Mouse (Mus musculus) lung, embryonic 15.5 days (tissue): ENCODE measurements around the gene Cebpb. TPM values are rescaled to one million over a fixed set of nuclear protein-coding genes. Genes with fewer than 3 reads are reported as not detected.
A peak's percentile ranks its signal among the peaks of the same experiment; 100 is the strongest.

Source experiments
- ATAC-seq: fragments of 200-750 bp; cut with Nextera tagmentation; 2 replicates; pipeline ENCODE4 v1.8.0; 2017; ENCODE audit warnings: moderate number of reproducible peaks, borderline replicate concordance; ENCODE audit not compliant: low FRiP score, low TSS enrichment; ENCODE audit errors: extremely low read depth
- H3K27ac ChIP-seq: fragments of 300-500 bp; sonication (generic); 2 replicates; pipeline ENCODE4 v1.5.1; 2015; ENCODE audit warnings: moderate library complexity, mild to moderate bottlenecking, inconsistent platforms
- H3K27me3 ChIP-seq: fragments of 300-500 bp; sonication (generic); 2 replicates; pipeline ENCODE4 v1.6.1; 2015; ENCODE audit warnings: inconsistent platforms
- H3K36me3 ChIP-seq: fragments of 300-500 bp; sonication (generic); 2 replicates; pipeline ENCODE4 v1.6.1; 2015; ENCODE audit warnings: inconsistent platforms
- H3K4me1 ChIP-seq: fragments of 300-500 bp; sonication (generic); 2 replicates; pipeline ENCODE4 v1.6.1; 2015; ENCODE audit warnings: inconsistent platforms
- H3K4me2 ChIP-seq: fragments of 300-500 bp; sonication (generic); 2 replicates; pipeline ENCODE4 v1.6.1; 2015; ENCODE audit warnings: inconsistent platforms, mild to moderate bottlenecking, moderate library complexity
- H3K4me3 ChIP-seq: fragments of 300-500 bp; sonication (generic); 2 replicates; pipeline ENCODE4 v1.5.1; 2015; ENCODE audit warnings: mild to moderate bottlenecking, inconsistent platforms
- H3K9ac ChIP-seq: fragments of 300-500 bp; sonication (generic); 2 replicates; pipeline ENCODE4 v1.6.1; 2015; ENCODE audit warnings: inconsistent platforms
- H3K9me3 ChIP-seq: fragments of 300-500 bp; sonication (generic); 2 replicates; pipeline ENCODE4 v1.6.1; 2016; ENCODE audit warnings: inconsistent platforms
- WGBS: fragments of 180-500 bp; shearing (Covaris S2); methylation state at CpG from one replicate; pipeline ENCODE4 v1.1.7; 2015; 5-methylcytosine and 5-hydroxymethylcytosine counted together
- polyA plus RNA-seq: library from polyadenylated mRNA; unstranded; fragments of >200 nt; fragmentation: Nextera tagmentation; extraction: Ambion mirVana; gene quantifications from 2 replicates; pipeline ENCODE4 v1.2.1, GENCODE M21; 2015

Cebpb gene
- polyA plus RNA-seq, 1 experiment from 2014 or later, result 68.1 TPM

DNA sequence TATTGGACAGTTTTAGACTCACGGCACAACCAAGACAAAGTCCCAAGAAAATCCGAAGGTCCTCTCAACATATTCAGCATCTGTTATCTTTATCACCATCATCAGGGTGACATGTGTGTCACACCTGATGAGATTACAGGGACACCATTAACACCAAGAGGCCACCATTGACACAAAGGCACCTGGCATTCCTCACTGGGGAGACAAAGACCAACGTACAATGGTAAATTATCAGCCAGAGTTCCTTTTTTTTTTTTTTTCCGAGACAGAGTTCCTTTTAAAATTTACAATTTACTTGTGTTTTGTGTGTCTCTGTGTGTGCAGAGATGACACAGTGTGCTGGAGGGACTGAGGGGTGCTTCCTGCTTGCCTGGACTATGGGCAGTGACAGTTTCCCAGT, 19.3 kb upstream of the Cebpb start:
- Histone ChIP-seq H3K4me1 (0 out of 2 replicates have a peak, but pooled peaks cover 4% of the 10 kb centered on the region), H3K36me3 (no peaks in the 10 kb centered on the region), H3K4me3 (no peak overlapping the region), H3K9ac (no peak overlapping the region), H3K9me3 (no peaks in the 10 kb centered on the region), H3K27me3 (no peaks in the 10 kb centered on the region), H3K4me2 (no peak overlapping the region), H3K27ac (no peak overlapping the region)
- WGBS, result 36% methylated on average over 4 of the region's 4 CpGs
- ATAC-seq, result no peak

DNA sequence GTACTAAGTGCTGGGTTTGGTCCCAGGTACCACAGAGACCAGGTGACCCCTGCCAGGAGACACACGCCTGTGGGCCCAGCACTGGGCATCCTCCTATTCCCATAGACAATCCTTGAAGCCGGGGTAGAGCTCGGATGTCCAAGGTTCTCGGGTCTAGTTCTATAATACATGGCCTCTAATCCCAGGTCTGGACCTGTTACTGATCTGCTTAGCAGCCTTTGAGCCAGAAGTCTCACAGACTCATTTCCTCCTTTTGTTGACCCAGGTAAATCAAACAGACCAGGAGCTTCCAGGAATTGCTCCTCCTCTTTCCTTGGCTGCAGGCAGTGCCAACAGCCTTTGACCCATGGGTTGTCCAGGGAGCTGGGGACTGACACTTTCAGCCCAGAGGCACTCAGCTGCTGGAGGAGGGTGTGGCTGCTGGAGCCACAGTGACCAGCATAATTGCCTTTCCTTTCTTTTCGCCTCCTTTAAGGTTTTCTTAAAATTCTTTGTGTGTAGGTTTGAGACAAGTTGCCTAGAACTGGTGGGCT, 17.5 kb upstream of the Cebpb start:
- Histone ChIP-seq H3K4me1 (0 out of 2 replicates have a peak, but pooled peaks cover 4% of the 10 kb centered on the region), H3K27ac (no peak overlapping the region), H3K9ac (no peak overlapping the region), H3K27me3 (no peaks in the 10 kb centered on the region), H3K36me3 (no peaks in the 10 kb centered on the region), H3K4me2 (no peak overlapping the region), H3K9me3 (no peaks in the 10 kb centered on the region), H3K4me3 (no peak overlapping the region)
- no peak for ATAC-seq
- WGBS, result 71% methylated on average over 5 of the region's 5 CpGs

GRCm38 (mm10) chr2:167672212-167672685, 16.5 kb upstream of the Cebpb start:
- Histone ChIP-seq H3K9me3 (no peaks in the 10 kb centered on the region), H3K36me3 (no peaks in the 10 kb centered on the region), H3K9ac (no peak overlapping the region), H3K4me3 (no peak overlapping the region), H3K4me2 (no peak overlapping the region), H3K4me1 (0 out of 2 replicates have a peak, but pooled peaks cover 4% of the 10 kb centered on the region), H3K27me3 (no peaks in the 10 kb centered on the region), H3K27ac (no peak overlapping the region)
- peak; percentile 27; the same call in 1 of the 2 replicates for ATAC-seq
- WGBS, result 17% methylated on average over 13 of the region's 13 CpGs

DNA sequence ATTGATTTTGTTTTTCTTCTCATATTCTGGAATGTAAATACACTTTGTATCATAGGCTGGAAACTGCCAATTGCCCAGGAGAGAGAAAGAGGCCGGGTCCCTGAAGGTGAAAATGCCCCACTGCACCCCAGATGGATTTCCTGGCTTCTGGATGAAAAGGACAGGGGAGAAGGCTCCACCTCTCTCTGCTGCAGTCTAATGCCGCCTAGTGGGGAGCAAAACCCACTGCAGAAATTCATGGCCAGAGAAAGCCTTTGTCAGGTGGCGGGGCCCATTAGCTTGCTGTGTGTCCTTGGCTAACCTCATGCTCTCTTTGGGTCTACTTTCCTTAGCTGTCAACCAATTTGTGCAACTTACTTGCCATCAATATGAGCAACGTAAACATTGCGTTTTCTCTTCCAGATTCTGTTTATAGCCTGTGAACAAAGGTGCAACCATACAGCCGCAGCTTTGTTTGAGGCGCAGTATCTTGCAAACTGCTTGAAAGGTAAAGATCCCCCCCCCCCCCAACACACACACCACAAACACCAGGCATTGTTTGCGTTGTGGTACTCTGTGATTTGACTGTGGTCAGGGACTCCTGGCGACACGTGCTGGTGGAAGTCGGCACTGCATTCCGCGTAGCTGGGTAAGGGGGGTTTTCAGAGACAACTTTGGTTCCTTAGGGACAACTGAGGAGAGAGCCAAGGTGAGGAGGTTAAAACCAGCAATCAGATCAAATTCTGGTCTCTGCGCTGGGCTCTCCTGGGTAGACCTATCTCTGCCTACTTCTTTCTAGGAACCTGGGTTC, 13.4 kb upstream of the Cebpb start:
- no peaks in the 10 kb centered on the region for H3K9me3 ChIP-seq
- H3K9ac ChIP-seq, result no peak overlapping the region
- 33% methylated on average over 14 of the region's 14 CpGs for WGBS
- no peak overlapping the region for H3K4me2 ChIP-seq
- H3K36me3 ChIP-seq, result no peaks in the 10 kb centered on the region
- H3K4me1 ChIP-seq, result 0 out of 2 replicates have a peak, but pooled peaks cover 6% of the 10 kb centered on the region
- no peak overlapping the region for H3K27ac ChIP-seq
- H3K27me3 ChIP-seq, result no peaks in the 10 kb centered on the region
- no peak overlapping the region for H3K4me3 ChIP-seq
- no peak for ATAC-seq

- Histone ChIP-seq H3K4me3 (no peak overlapping the region), H3K4me2 (no peak overlapping the region), H3K27me3 (no peaks in the 10 kb centered on the region), H3K9ac (no peak overlapping the region), H3K9me3 (no peaks in the 10 kb centered on the region), H3K36me3 (no peaks in the 10 kb centered on the region), H3K27ac (no peak overlapping the region), H3K4me1 (0 out of 2 replicates have a peak, but pooled peaks cover 2% of the 10 kb centered on the region)
- no peak for ATAC-seq
- WGBS, result 44% methylated on average over 5 of the region's 5 CpGs
These were observed 10.1 kb upstream of the Cebpb start for GRCm38 (mm10) chr2:167678600-167678999.

DNA sequence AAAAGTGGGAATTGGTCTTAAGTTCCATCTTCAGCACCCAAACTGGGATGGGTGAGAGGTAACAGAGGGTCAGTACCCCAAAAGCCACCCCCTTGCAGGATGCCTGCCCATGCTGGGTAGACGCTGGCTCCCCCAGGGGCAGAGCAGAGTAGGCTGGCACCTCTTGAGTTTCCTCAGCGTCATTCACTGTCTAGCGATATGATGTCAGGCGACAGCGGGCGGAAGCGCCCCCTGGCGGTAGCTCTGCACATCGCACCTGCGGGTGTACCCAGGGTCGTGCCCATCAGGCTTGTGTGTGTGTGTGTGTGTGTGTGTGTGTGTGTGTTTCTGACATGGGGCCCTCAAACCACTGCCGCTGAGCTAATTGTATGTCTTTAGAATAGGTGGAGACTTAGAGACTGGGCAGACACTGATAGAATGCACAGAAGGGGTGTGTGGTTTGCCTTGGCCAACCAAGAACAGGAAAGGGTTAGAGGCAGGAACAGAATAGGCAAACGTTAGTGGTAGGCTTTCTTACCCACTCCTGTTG, 8.7 kb upstream of the Cebpb start:
- H3K27ac ChIP-seq, result no peak overlapping the region
- H3K9ac ChIP-seq, result no peak overlapping the region
- peak; percentile 73 for ATAC-seq
- H3K4me3 ChIP-seq, result no peak overlapping the region
- 0 out of 2 replicates have a peak, but pooled peaks cover 2% of the 10 kb centered on the region for H3K4me1 ChIP-seq
- H3K4me2 ChIP-seq, result no peak overlapping the region
- H3K36me3 ChIP-seq, result no peaks in the 10 kb centered on the region
- WGBS, result 3% methylated on average over 13 of the region's 13 CpGs
- no peaks in the 10 kb centered on the region for H3K9me3 ChIP-seq
- H3K27me3 ChIP-seq, result no peaks in the 10 kb centered on the region

DNA sequence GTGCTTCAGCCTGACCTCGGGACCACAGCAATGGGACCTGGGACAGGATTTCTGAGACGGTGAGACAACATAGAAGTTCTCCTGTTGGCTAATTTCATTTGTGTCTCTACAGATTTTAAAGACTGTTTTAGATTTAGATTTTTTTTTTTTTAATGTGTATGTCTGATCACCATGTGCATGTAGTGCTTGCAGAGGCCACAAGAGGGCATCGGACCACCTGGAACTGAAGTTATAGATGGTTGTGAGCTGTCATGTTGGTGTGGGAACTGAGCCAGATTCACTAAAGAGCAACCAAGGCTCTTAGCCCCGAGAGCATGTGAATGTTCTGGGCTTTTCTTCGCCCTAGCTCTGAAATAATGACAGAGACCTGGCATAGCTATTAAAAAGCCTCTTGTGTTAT, 8.1 kb upstream of the Cebpb start:
- H3K36me3 ChIP-seq, result no peaks in the 10 kb centered on the region
- WGBS, result 42% methylated on average over 5 of the region's 5 CpGs
- H3K4me3 ChIP-seq, result no peak overlapping the region
- H3K4me1 ChIP-seq, result 0 out of 2 replicates have a peak, but pooled peaks cover 2% of the 10 kb centered on the region
- no peak overlapping the region for H3K27ac ChIP-seq
- H3K9ac ChIP-seq, result no peak overlapping the region
- no peak overlapping the region for H3K4me2 ChIP-seq
- no peak for ATAC-seq
- H3K9me3 ChIP-seq, result no peaks in the 10 kb centered on the region
- no peaks in the 10 kb centered on the region for H3K27me3 ChIP-seq

DNA sequence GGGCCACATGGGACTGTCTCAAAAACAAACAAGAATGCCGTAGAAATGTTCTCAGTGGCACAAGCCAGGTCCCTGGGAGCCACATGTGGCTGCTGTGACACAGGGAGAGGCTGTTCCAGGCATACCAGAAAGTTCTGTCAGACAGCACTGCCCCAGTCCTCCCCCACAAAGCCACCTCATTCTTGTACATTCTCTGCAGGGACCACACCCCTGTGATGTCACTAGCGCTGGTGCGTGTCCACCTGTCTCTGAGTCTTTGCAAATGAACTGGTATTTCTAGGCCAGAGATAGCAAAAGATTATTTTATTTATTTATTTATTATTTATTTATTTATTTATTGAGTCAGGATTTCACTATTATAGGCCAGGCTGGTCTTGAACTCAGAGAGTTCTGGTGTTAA, 5.0 kb upstream of the Cebpb start:
- H3K4me3 ChIP-seq, result no peak overlapping the region
- no peak overlapping the region for H3K9ac ChIP-seq
- H3K9me3 ChIP-seq, result no peaks in the 10 kb centered on the region
- H3K36me3 ChIP-seq, result no peaks in the 10 kb centered on the region
- H3K27ac ChIP-seq, result no peak overlapping the region
- H3K4me2 ChIP-seq, result no peak overlapping the region
- ATAC-seq, result no peak
- WGBS, result 74% methylated on average over 3 of the region's 3 CpGs
- H3K27me3 ChIP-seq, result no peaks in the 10 kb centered on the region; the same call in 1 of the 2 replicates
- H3K4me1 ChIP-seq, result peaks cover 9% of the 10 kb centered on the region

GRCm38 (mm10) chr2:167685137-167685536, 3.6 kb upstream of the Cebpb start:
- no peak overlapping the region for H3K9ac ChIP-seq
- H3K4me3 ChIP-seq, result no peak overlapping the region
- H3K36me3 ChIP-seq, result no peaks in the 10 kb centered on the region
- ATAC-seq, result no peak
- H3K4me2 ChIP-seq, result no peak overlapping the region
- H3K9me3 ChIP-seq, result no peaks in the 10 kb centered on the region
- 9% methylated on average over 8 of the region's 8 CpGs for WGBS
- H3K4me1 ChIP-seq, result peaks cover 7% of the 10 kb centered on the region
- H3K27ac ChIP-seq, result no peak overlapping the region
- H3K27me3 ChIP-seq, result no peaks in the 10 kb centered on the region; the same call in 1 of the 2 replicates

DNA sequence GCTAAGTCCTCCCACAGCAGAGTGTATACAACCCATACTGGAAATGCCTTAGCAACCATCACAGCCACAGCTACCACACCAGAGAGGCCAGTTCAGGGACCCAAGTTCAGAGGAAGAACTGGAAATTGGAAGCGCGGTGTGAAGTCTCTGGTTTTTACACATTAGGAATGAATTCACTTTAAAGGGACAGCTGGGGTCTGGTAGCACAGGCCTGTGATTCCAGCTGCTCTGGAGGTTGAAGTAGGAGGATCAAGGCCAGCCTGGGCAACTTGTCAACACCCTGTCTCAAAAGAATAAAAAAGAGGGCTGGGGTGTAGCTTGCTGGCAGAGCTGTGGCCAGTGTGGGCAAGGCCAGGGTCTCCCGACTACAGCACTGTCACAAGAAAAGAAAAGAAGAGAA, 2.9 kb upstream of the Cebpb start:
- no peaks in the 10 kb centered on the region for H3K36me3 ChIP-seq
- no peak overlapping the region for H3K4me3 ChIP-seq
- WGBS, result 75% methylated on average over 3 of the region's 3 CpGs
- H3K27ac ChIP-seq, result no peak overlapping the region
- H3K4me1 ChIP-seq, result peaks cover 12% of the 10 kb centered on the region
- H3K27me3 ChIP-seq, result no peaks in the 10 kb centered on the region; the same call in 1 of the 2 replicates
- no peak overlapping the region for H3K4me2 ChIP-seq
- no peaks in the 10 kb centered on the region for H3K9me3 ChIP-seq
- no peak for ATAC-seq
- H3K9ac ChIP-seq, result no peak overlapping the region

DNA sequence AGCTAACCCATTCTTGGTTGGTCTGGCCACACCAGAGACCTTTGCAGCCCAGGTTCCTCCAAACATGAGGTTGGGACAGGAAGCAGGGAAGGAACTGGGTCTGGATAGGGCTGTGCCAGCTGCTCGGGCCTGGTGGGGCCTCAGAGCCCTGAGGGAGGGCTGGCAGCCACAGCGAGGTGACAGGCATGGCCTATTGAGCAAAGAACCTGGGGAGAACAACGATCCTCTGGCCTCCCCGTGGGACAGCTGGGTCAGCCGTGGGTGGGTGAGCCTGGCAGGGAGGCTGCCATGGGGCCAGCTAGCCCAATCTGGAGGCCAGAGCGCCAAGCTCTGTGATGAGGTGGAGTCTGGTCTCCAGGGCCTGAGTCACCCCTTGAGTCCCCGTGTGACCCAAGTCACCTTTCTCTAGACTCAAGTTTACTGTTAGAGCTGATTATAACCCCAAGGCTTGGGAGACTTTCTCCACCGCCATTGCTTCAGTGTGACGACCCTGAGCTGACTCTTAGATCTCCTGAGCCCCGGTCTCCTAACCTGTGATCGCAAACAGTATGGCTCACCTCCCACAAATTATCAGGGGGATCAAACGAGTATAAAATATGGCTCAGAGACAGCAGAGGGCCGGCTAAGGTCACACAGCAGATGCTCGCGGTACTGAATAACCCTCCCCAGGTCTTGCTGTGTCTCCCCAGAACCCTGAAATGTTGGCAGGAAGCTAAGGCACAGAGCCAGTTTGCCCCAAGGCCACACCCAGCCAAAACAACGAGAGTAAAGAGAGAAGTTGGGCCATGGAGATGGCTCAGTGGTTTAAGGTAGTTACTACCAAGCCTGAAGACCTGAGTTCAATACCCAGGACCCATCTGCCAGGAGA, 2.1 kb upstream of the Cebpb start:
- Histone ChIP-seq H3K4me3 (no peak overlapping the region), H3K36me3 (0 out of 2 replicates have a peak, but pooled peaks cover 2% of the 10 kb centered on the region), H3K9me3 (no peaks in the 10 kb centered on the region), H3K4me1 (peaks cover 18% of the 10 kb centered on the region), H3K27me3 (no peaks in the 10 kb centered on the region; the same call in 1 of the 2 replicates), H3K9ac (0 out of 2 replicates have a peak overlapping the region, but pooled peaks have one; percentile 18), H3K27ac (no peak overlapping the region), H3K4me2 (no peak overlapping the region)
- WGBS, result 77% methylated on average over 16 of the region's 16 CpGs
- ATAC-seq, result no peak
